Mouse (Mus musculus) effector memory CD4-positive, alpha-beta T cell, adult 5 months (primary cell): Measurements from ENCODE around the gene Cant1. TPM values are rescaled to one million over a fixed set of nuclear protein-coding genes. Genes with fewer than 3 reads are reported as not detected.

ENCODE experiments used
- polyA plus RNA-seq: library from polyadenylated mRNA; unstranded; fragments of 100-300 nt; shearing (Covaris generic); gene quantifications from one replicate; pipeline ENCODE4 v1.2.1, GENCODE M21; 2017

The Cant1 gene
- polyA plus RNA-seq, result 41.5 TPM

DNA sequence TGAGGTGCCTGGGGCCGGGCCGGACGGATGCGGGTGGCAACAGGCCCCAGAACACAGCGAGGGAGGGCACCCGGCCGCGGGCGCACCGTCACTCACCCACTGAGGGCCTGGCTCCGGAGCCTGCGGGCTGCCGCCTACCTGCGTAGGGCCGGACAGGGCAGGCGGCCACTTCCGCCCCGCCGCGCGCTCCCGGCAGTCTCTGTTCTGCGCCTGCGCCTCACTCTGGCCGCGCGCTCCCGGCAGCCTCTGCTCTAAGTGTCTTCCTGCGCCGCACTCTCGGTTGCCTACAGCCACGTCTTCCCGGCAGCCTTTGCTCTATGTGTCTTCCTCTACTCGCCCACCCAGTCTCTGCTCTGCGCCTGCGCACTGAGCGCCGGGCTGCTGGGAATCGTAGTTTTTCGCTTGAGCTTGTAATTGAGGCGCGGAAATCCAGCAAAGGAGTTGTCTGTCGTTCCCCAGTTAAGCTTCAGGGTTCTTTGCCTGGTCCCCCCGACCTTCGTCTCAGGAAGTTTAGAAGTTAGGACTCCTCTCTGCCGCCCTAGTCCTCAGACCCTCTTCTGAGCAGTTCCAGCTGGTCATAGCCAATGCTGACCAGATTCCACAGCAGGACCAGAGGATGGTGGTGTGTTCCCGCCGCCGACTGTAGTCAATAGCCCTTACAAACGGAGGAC, at the start of gene Cant1:
TSS of gene Cant1 (minus strand) at position 253 of the 671 bp plus-strand sequence.

DNA sequence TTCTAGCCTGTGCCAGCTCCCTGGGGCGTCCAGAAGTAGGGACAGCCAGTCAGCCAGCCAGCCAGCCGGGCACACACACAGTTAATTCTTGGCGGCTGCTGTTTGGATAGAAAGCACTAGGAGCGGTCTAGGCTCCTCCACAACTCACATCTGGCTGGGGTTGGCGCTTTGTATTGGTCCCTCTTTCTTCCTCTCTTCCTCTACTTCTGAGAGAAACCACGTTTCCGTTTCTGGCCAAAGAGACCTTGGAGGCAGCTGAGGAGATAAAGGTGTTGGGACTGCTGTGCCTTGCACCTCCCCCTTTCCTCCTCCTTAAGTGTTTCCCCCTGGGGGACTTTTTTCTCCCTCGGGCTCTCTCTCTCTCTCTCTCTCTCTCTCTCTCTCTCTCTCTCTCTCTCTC, 9.1 kb upstream of the Cant1 start, which contains the start of gene C1qtnf1:
TSS of gene C1qtnf1 (plus strand) at position 218 of the 400 bp plus-strand sequence.

DNA sequence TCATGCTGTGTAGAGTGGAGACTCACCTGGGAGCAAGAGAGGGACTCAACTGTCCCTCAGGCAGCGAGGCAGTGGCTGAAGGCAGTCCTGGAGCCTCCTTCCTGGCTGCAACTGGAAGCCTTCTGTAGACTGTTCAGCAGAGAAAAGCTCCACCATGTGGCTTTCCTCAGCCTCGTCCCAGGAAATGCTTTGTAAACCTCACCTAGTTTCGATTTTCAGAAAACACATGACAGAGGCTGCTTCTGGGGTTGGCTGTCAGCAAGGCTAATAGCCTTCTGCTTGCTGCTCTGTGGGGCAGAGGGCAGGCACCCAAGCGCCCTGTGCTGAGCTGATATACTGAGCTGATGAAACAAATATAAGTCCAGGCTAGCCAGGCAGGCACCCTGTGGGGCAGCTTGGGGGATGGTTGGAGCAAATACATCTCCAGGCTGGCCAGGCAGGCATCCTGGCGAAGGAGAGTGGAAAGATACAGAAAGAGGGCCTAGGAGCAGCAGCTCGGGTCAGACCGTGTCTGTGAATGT, 17.1 kb downstream of the Cant1 start, which contains the start of gene Lgals3bp:
TSS of gene Lgals3bp (minus strand) at position 333 of the 521 bp plus-strand sequence.

Other genes with a start within 250 kb of the Cant1 start
- 214 TPM for gene Cyth1, start 170.5 kb downstream of the Cant1 start, polyA plus RNA-seq
- 106 TPM for gene Usp36, start 128.8 kb downstream of the Cant1 start, polyA plus RNA-seq
- gene Cep295nl, start 76.6 kb downstream of the Cant1 start, polyA plus RNA-seq, result not detected
- 34.2 TPM for gene Timp2, start 63.3 kb downstream of the Cant1 start, polyA plus RNA-seq
- gene Lgals3bp, start 17.0 kb downstream of the Cant1 start, polyA plus RNA-seq, result 70.0 TPM
- not detected for gene C1qtnf1, start 9.1 kb upstream of the Cant1 start, polyA plus RNA-seq
- 4.1 TPM for gene Engase, start 57.7 kb upstream of the Cant1 start, polyA plus RNA-seq